Mouse (Mus musculus): ENCODE results near the gene Abhd14a. TPM values are rescaled to one million over a fixed set of nuclear protein-coding genes. Genes with fewer than 3 reads are reported as not detected.

Abhd14a gene
- total and polyA plus RNA-seq, 3 experiments = 22.8 to 48.7 TPM; not detected in 1

DNA sequence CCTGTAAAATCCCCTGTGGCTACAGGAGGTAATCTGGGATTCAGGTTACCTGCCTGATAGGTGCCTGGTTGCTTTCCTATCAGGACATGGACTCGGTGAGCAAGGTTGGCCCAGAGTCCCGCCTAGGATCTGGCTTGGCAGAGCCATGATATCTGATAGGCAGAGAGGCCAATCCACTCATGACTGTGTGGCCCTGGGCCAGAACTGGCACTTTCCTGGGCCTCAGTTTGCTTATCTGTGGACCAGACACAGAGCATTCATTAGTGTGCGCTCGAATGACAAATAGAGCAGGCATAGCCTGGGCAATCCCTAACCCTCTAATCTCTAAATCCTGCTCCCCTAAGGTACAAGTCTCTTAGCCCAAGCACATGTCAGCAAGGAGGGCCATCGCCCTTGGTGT is 45.3 kb downstream of the Abhd14a start:
- Histone ChIP-seq H3K27me3 (ENCODE audit: control insufficient read depth in 1 of 2, insufficient read depth in 2 of 2, low read length in 2 of 2) (no peaks in the 10 kb centered on the region; a peak in 2 of 4 replicates), H3K4me3 (ENCODE audit: control insufficient read depth in 1 of 2, insufficient read depth in 1 of 2, low read depth in 2 of 2, low read length in 2 of 2) (no peak overlapping the region), H3K9me3 (replicated peaks; ENCODE audit: insufficient read depth, low read length) (no peaks in the 10 kb centered on the region), H3K27ac (ENCODE audit: control insufficient read depth, low read depth, low read length) (no peak overlapping the region), H3K36me3 (ENCODE audit: control insufficient read depth in 1 of 2, insufficient read depth in 2 of 2, low read length in 2 of 2) (peaks cover 0 to 6% of the 10 kb centered on the region in 2 experiments; a peak in 2 of 4 replicates), H3K4me1 (ENCODE audit: control insufficient read depth in 1 of 2, insufficient read depth in 2 of 2, low read length in 2 of 2) (peaks cover 3 to 20% of the 10 kb centered on the region in 2 experiments; a peak in 3 of 4 replicates), H3K79me2 (ENCODE audit: control insufficient read depth, insufficient read depth, low read length, poor library complexity) (no peaks in the 10 kb centered on the region), H3K9ac (ENCODE audit: control insufficient read depth, low read depth, low read length, poor library complexity, severe bottlenecking) (no peak overlapping the region)
- DNase-seq (ENCODE audit: low read depth, low spot score) = no peak
- no peak for TF ChIP-seq UBTF (IDR thresholded peaks at IDR 0.05; ENCODE audit: borderline replicate concordance, insufficient read depth, low read depth, low read length)
- TF ChIP-seq MAX (IDR thresholded peaks at IDR 0.05; ENCODE audit: low read length) = no peak
- no peak for TF ChIP-seq SIN3A (IDR thresholded peaks at IDR 0.05; ENCODE audit: low read length)
- TF ChIP-seq ZKSCAN1 (IDR thresholded peaks at IDR 0.05; ENCODE audit: low read depth, low read length) = no peak
- TF ChIP-seq MAFK (IDR thresholded peaks at IDR 0.05; ENCODE audit: borderline replicate concordance, low read depth, low read length) = no peak
- no peak for TF ChIP-seq ELF1 (IDR thresholded peaks at IDR 0.05; ENCODE audit: low read depth, low read length)
- no peak for TF ChIP-seq POLR2A (IDR thresholded peaks at IDR 0.05; ENCODE audit: control insufficient read depth in 1 of 2, insufficient read depth in 1 of 2, low read depth in 1 of 2, low read length in 2 of 2, poor library complexity in 1 of 2)
- no peak for TF ChIP-seq POLR2AphosphoS5 (IDR thresholded peaks at IDR 0.05; ENCODE audit: borderline replicate concordance, low read depth, low read length)
- TF ChIP-seq USF2 (IDR thresholded peaks at IDR 0.05; ENCODE audit: borderline replicate concordance in 1 of 2, insufficient read depth in 1 of 2, low read depth in 1 of 2, low read length in 2 of 2) = no peak
- no peak for TF ChIP-seq USF1 (IDR thresholded peaks at IDR 0.05; ENCODE audit: low read depth, low read length)
- TF ChIP-seq MYC (IDR thresholded peaks at IDR 0.05; ENCODE audit: low read depth, low read length) = no peak
- no peak for TF ChIP-seq SMC3 (IDR thresholded peaks at IDR 0.05; ENCODE audit: low read depth, low read length)
- TF ChIP-seq MEF2A (IDR thresholded peaks at IDR 0.05; ENCODE audit: extremely low read depth, insufficient replicate concordance, low read depth, low read length, poor library complexity, severe bottlenecking) = no peak
- TF ChIP-seq MYB (IDR thresholded peaks at IDR 0.05; ENCODE audit: low read depth, low read length) = no peak
- no peak for TF ChIP-seq ETS1 (IDR thresholded peaks at IDR 0.05; ENCODE audit: low read depth, low read length)
- no peak for TF ChIP-seq ZMIZ1 (IDR thresholded peaks at IDR 0.05; ENCODE audit: low read depth, low read length)
- TF ChIP-seq JUND (IDR thresholded peaks at IDR 0.05; ENCODE audit: low read depth, low read length) = no peak
- TF ChIP-seq BHLHE40 (IDR thresholded peaks at IDR 0.05; ENCODE audit: borderline replicate concordance, low read depth, low read length) = no peak
- no peak for TF ChIP-seq GABPA (IDR thresholded peaks at IDR 0.05; ENCODE audit: low read depth, low read length)
- TF ChIP-seq TBP (IDR thresholded peaks at IDR 0.05; ENCODE audit: low read depth, low read length) = no peak

DNA sequence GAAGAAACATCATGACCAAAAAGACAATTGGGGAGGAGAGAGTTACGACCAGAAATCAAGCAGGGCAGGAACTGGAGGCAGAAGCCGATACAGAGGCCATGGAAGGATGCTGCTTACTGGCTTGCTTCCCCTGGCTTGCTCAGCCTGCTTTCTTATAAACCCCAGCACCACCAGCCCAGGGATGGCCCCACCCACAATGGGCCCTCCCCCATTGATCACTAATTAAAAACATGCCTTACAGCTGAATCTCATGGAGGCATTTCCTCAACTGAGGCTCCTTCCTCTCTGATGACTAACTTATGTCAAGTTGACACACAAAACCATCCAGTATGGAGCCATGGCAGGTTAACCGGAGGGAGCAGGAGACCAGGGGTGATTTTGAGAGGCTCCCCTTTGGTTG is 47.7 kb downstream of the Abhd14a start:
- H3K27ac ChIP-seq (ENCODE audit: control insufficient read depth, low read depth, low read length) = no peak overlapping the region
- no peak for DNase-seq (ENCODE audit: low read depth, low spot score)
- H3K79me2 ChIP-seq (ENCODE audit: control insufficient read depth, insufficient read depth, low read length, poor library complexity) = no peaks in the 10 kb centered on the region
- TF ChIP-seq MEF2A (IDR thresholded peaks at IDR 0.05; ENCODE audit: extremely low read depth, insufficient replicate concordance, low read depth, low read length, poor library complexity, severe bottlenecking) = no peak
- no peaks in the 10 kb centered on the region; a peak in 1 of 4 replicates for H3K27me3 ChIP-seq (ENCODE audit: control insufficient read depth in 1 of 2, insufficient read depth in 2 of 2, low read length in 2 of 2)
- peaks cover 0 to 6% of the 10 kb centered on the region in 2 experiments; a peak in 2 of 4 replicates for H3K36me3 ChIP-seq (ENCODE audit: control insufficient read depth in 1 of 2, insufficient read depth in 2 of 2, low read length in 2 of 2)
- no peaks in the 10 kb centered on the region for H3K9me3 ChIP-seq (replicated peaks; ENCODE audit: insufficient read depth, low read length)
- no peak overlapping the region for H3K4me3 ChIP-seq (ENCODE audit: control insufficient read depth in 1 of 2, insufficient read depth in 1 of 2, low read depth in 2 of 2, low read length in 2 of 2)
- H3K4me1 ChIP-seq (ENCODE audit: control insufficient read depth in 1 of 2, insufficient read depth in 2 of 2, low read length in 2 of 2) = peaks cover 3 to 15% of the 10 kb centered on the region in 2 experiments; a peak in 3 of 4 replicates
- H3K9ac ChIP-seq (ENCODE audit: control insufficient read depth, low read depth, low read length, poor library complexity, severe bottlenecking) = no peak overlapping the region

Measured in MEL (cell line).